Mouse (Mus musculus) T-cell, adult 66 days (primary cell): ENCODE measurements around the gene AW822073. TPM values are rescaled to one million over a fixed set of nuclear protein-coding genes. Genes with fewer than 3 reads are reported as not detected.

Experiments
- total RNA-seq, 2 experiments: library from RNA; stranded (reverse); gene quantifications; 3 replicates in 1 of 2; 4 replicates in 1 of 2; pipeline ENCODE4 v1.2.4; 2023

The AW822073 gene
- not detected for total RNA-seq

DNA sequence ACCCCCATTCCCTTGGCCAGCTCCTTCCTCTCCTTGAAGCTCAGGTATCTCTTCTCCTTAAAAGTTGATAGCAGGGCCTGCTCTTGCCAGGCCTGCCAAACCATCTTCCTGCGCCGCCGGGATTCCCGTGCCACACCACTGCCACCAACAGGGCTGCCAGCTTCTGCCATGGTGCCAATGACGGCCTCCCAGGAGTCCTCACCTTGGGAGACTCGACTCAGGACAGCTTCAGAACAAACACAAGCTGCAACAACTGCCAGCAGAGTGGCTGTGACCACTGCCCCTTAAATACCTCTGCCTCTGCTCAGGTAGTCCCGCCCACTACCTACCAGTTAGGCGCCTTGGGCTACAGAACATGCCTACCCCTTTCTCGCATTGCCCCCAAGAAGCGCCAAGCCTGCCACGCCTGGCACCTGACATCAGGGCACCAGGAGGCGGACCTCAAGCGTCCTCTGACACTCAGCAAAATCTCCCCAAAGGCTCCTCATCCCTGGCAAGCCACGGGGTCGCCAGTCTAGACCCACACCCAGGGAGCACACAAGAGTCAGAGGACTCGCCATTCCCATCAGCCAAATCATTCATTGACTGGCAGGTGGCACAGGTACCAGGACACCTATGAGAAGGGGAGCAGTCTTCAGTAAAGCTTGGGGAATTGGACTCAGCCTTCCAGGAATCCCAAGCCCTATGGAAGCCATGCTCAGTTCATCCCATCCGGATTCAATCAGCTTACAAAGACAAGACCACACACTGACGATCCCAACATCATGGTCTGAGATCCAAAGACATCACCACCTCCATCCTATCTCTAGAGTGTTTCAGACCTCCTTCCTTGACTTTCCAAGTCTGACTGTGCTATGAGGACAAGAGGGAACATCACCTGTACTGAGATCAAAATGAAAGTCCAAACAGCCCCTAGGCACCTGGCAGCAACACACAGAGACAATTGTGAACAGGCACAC, at the start of gene AW822073:
Gene AW822073, minus strand, starts transcription at position 104 of the 959 bp plus-strand sequence.

DNA sequence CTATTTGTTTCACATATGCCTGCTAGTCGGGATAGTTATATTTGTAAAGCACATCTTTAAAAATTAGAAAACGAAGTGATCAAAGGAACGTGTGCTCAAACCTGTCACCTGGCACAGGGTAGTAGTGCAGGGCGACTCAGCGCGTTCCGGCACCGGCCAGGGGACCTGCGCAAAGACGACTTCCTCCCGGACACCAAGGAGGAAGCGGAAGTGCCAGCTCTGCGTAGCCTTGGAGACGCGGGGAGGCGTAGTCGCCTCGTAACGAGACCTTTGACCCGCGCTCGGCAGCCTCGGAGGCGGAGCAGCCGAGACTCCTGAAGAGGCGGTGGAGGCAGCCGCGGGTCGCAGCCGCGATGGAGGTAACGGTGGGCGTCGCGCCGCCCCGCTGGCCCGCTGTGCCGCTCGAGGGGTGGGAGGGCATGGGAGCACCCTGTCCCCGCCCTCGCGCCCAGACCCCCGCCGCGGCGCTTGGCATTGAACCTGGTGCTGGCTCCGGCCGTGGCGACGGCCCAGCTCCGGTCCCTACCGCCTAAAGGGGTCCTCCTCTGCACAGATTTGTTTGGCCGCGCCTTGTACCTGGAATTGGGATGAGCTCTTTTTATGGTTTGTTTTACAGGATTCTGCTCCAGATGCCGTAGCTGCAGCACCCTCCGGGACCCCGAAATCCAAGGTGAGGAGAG, 30.6 kb upstream of the AW822073 start, which contains the start of gene Gcc2:
Gene Gcc2, plus strand, starts transcription at position 285 of the 680 bp plus-strand sequence.

DNA sequence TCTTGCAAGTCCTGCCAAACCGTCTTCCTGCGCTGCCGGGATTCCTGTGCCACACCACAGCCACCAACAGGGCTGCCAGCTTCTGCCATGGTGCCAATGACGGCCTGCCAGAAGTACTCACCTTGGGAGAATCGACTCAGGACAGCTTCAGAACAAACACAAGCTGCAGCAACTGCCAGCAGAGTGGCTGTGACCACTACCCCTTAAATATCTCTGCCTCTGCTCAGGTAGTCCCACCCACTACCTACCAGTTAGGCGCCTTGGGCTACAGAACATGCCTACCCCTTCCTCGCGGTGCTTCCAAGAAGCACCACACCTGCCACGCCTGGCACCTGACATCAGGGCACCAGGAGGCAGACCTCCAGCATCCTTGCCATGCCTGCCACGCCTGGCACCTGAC, 11.9 kb upstream of the AW822073 start, which contains the start of gene Gm4981:
Gene Gm4981, minus strand, starts transcription at position 89 of the 400 bp plus-strand sequence.

DNA sequence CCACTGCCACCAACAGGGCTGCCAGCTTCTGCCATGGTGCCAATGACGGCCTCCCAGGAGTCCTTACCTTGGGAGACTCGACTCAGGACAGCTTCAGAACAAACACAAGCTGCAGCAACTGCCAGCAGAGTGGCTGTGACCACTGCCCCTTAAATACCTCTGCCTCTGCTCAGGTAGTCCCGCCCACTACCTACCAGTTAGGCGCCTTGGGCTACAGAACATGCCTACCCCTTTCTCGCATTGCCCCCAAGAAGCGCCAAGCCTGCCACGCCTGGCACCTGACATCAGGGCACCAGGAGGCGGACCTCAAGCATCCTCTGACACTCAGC, 7.9 kb upstream of the AW822073 start, which contains the start of gene Duxf3:
Gene Duxf3, minus strand, starts transcription at position 35 of the 329 bp plus-strand sequence.

Other genes starting within 250 kb of the AW822073 start
- not detected for gene Duxf3, start 7.7 kb upstream of the AW822073 start, total RNA-seq
- not detected for gene Gm4981, start 11.8 kb upstream of the AW822073 start, total RNA-seq
- 10 to 100 TPM; 34.2 to 37.2 TPM for gene Gcc2, start 30.6 kb upstream of the AW822073 start, total RNA-seq
- 10 to 100 TPM; 53.7 to 60.0 TPM for gene Lims1, start 98.5 kb upstream of the AW822073 start, total RNA-seq
- 100 to 1,000 TPM; 144 to 166 TPM for gene Ranbp2, start 222.0 kb upstream of the AW822073 start, total RNA-seq